Comparison of ENCODE assay signal across 23 mouse cellular contexts in genomic region chr16:94968472-94968871, GRCm38 (mm10). TPM values are rescaled to one million over a fixed set of nuclear protein-coding genes. Genes with fewer than 3 reads are reported as not detected.
"Had no signal": no experiment of that assay in that cellular context is flagged by ENCODE, and none has a peak within 500 bp of the region (broad histone marks: within the 10 kb centered on the region; RNA-seq: fewer than 3 reads in every experiment).

No protein-coding gene starts in this region.

- H3K27ac ChIP-seq: midbrain, embryonic 13.5 days; midbrain, embryonic 15.5 days; neural tube, embryonic 12.5 days; stomach, embryonic 15.5 days; stomach, postnatal 0 days had no signal

- DNase-seq: lung, adult 18-20 months; lung, embryonic 14.5 days; lung, postnatal 10 days; lung, postnatal 4 days; right cerebral cortex, postnatal 14 days; thymus, adult 18-20 months; thymus, postnatal 14 days; thymus, postnatal 36 days had no signal

- H3K4me2 ChIP-seq: lung, embryonic 14.5 days; midbrain, embryonic 11.5 days; midbrain, embryonic 13.5 days; midbrain, embryonic 15.5 days; neural tube, embryonic 12.5 days; stomach, embryonic 15.5 days had no signal

- H3K27me3 ChIP-seq: megakaryocyte, embryonic 14.5 days; midbrain, embryonic 13.5 days; midbrain, embryonic 15.5 days; neural tube, embryonic 12.5 days; stomach, embryonic 15.5 days had no signal

- H3K4me1 ChIP-seq: megakaryocyte, embryonic 14.5 days; neural tube, embryonic 12.5 days; stomach, embryonic 15.5 days had no signal

- H3K36me3 ChIP-seq: midbrain, embryonic 13.5 days; midbrain, embryonic 15.5 days; neural tube, embryonic 12.5 days; stomach, embryonic 15.5 days had no signal

- H3K9ac ChIP-seq: lung, embryonic 14.5 days; midbrain, embryonic 13.5 days; midbrain, embryonic 15.5 days; neural tube, embryonic 12.5 days; stomach, embryonic 15.5 days had no signal

- H3K9me3 ChIP-seq: megakaryocyte, embryonic 14.5 days; midbrain, embryonic 13.5 days; midbrain, embryonic 15.5 days; neural tube, embryonic 12.5 days; stomach, embryonic 15.5 days had no signal

- H3K4me3 ChIP-seq: megakaryocyte, embryonic 14.5 days; midbrain, embryonic 13.5 days; midbrain, embryonic 15.5 days; neural tube, embryonic 12.5 days; stomach, embryonic 15.5 days had no signal

- ATAC-seq: midbrain, embryonic 13.5 days; midbrain, embryonic 15.5 days had no signal

RNA-seq across cellular contexts. Expression of gene Kcnj6, which starts 29.0 kb away (rescaled TPM):
- total RNA-seq: megakaryocyte progenitor cell, adult 5-6 weeks; monocyte, adult 5-6 weeks; neutrophil, adult 5-6 weeks had no signal
- polyA plus RNA-seq: liver, embryonic 16.5 days; lung, embryonic 14.5 days; lung, embryonic 16.5 days; spleen, adult 2 months; stomach, postnatal 0 days; thymus, postnatal 0 days; urinary bladder, adult 2 months had no signal
